Mouse (Mus musculus) forebrain, embryonic 11.5 days (tissue): ENCODE results near the gene Gm44511. TPM values are rescaled to one million over a fixed set of nuclear protein-coding genes. Genes with fewer than 3 reads are reported as not detected.
A peak's percentile ranks its signal among the peaks of the same experiment; 100 is the strongest.
"Not testable (repeated sequence)": the region's sequence is repeated elsewhere in the genome, so short reads cannot be mapped to it uniquely, and the experiment has no call there.

Experiments used
- ATAC-seq: fragments of 200-750 bp; cut with Nextera tagmentation; replicated peaks from 2 replicates; pipeline ENCODE4 v1.8.0; 2017; ENCODE audit warnings: moderate TSS enrichment; ENCODE audit not compliant: low FRiP score
- DNase-seq: peaks from one replicate; pipeline ENCODE4 v3.0.0-alpha.2; 2017; ENCODE audit warnings: low spot score
- H3K27ac ChIP-seq: fragments of 300-500 bp; sonication (generic); 2 replicates; pipeline ENCODE4 v1.5.1; 2014; ENCODE audit warnings: low read depth, low read length
- H3K27me3 ChIP-seq: fragments of 300-500 bp; sonication (generic); 2 replicates; pipeline ENCODE4 v1.6.1; 2014; ENCODE audit warnings: mild to moderate bottlenecking, low read length, mixed read lengths; ENCODE audit not compliant: control insufficient read depth, insufficient read depth
- H3K36me3 ChIP-seq: fragments of 300-500 bp; sonication (generic); 2 replicates; pipeline ENCODE4 v1.6.1; 2014; ENCODE audit warnings: mild to moderate bottlenecking, low read length, moderate library complexity, mixed read lengths; ENCODE audit not compliant: control insufficient read depth, insufficient read depth
- H3K4me1 ChIP-seq: fragments of 300-500 bp; sonication (generic); replicated peaks from 2 replicates; pipeline ENCODE4 v1.6.1; 2014; ENCODE audit warnings: low read length, mixed read lengths; ENCODE audit not compliant: control insufficient read depth, insufficient read depth
- H3K4me2 ChIP-seq: fragments of 300-500 bp; sonication (generic); 2 replicates; pipeline ENCODE4 v1.6.1; 2014; ENCODE audit warnings: low read depth, mild to moderate bottlenecking, low read length, moderate library complexity, mixed read lengths; ENCODE audit not compliant: severe bottlenecking
- H3K4me3 ChIP-seq: fragments of 300-500 bp; sonication (generic); 2 replicates; pipeline ENCODE4 v1.5.1; 2014; ENCODE audit warnings: low read depth, low read length
- H3K9ac ChIP-seq: fragments of 300-500 bp; sonication (generic); 2 replicates; pipeline ENCODE4 v1.6.1; 2014; ENCODE audit warnings: low read length
- H3K9me3 ChIP-seq: fragments of 300-500 bp; sonication (generic); 2 replicates; pipeline ENCODE4 v1.6.1; 2016; ENCODE audit warnings: low read length, mixed read lengths; ENCODE audit not compliant: control insufficient read depth
- WGBS: fragments of 180-500 bp; shearing (Covaris S2); extraction: QIAGEN DNeasy Blood & Tissue Kit; methylation state at CpG from one replicate; pipeline ENCODE4 v1.1.7; 2014; 5-methylcytosine and 5-hydroxymethylcytosine counted together
- polyA plus RNA-seq: library from polyadenylated mRNA; unstranded; fragments of >200 nt; fragmentation: Nextera tagmentation; extraction: Ambion mirVana; gene quantifications from 2 replicates; pipeline ENCODE4 v1.2.1, GENCODE M21; 2014

Gm44511 gene
- polyA plus RNA-seq, 1 experiment from 2014 or later = not detected

GRCm38 (mm10) chr6:128799144-128799895 lies 26.8 kb downstream of the Gm44511 start:
- Histone ChIP-seq H3K9ac (peak overlapping the region; percentile 60), H3K4me2 (peak overlapping the region; percentile 49), H3K27ac (peak overlapping the region; percentile 46; the same call in 1 of the 2 replicates), H3K4me3 (peak overlapping the region; percentile 53)
- under 1% methylated on average over 49 of the region's 49 CpGs for WGBS
- DNase-seq (peak; percentile 94), ATAC-seq (peak; percentile 72)
- H3K9me3 ChIP-seq, H3K27me3 ChIP-seq, H3K4me1 ChIP-seq, H3K36me3 ChIP-seq: not testable (repeated sequence)

GRCm38 (mm10) chr6:128798772-128799143 lies 27.4 kb downstream of the Gm44511 start:
- H3K4me1 ChIP-seq, H3K36me3 ChIP-seq, H3K27me3 ChIP-seq, H3K9me3 ChIP-seq: not testable (repeated sequence)
- Histone ChIP-seq H3K27ac (peak overlapping the region; percentile 46; the same call in 1 of the 2 replicates), H3K9ac (peak overlapping the region; percentile 60), H3K4me3 (peak overlapping the region; percentile 53), H3K4me2 (peak overlapping the region; percentile 33; the same call in 1 of the 2 replicates)
- ATAC-seq = peak; percentile 48
- DNase-seq = peak; percentile 92
- under 1% methylated on average over 20 of the region's 20 CpGs for WGBS

- DNase-seq (peak; percentile 71), ATAC-seq (no peak)
- H3K27me3 ChIP-seq = no peaks in the 10 kb centered on the region
- H3K36me3 ChIP-seq = no peaks in the 10 kb centered on the region
- peak overlapping the region; percentile 44 for H3K9ac ChIP-seq
- H3K9me3 ChIP-seq = no peaks in the 10 kb centered on the region
- WGBS = 17% methylated on average over 15 of the region's 15 CpGs
- H3K27ac ChIP-seq = no peak overlapping the region
- no peaks in the 10 kb centered on the region for H3K4me1 ChIP-seq
- peak overlapping the region; percentile 55 for H3K4me2 ChIP-seq
- peak overlapping the region; percentile 53 for H3K4me3 ChIP-seq
Measured at GRCm38 (mm10) chr6:128797936-128798771, 28.0 kb downstream of the Gm44511 start.

DNA sequence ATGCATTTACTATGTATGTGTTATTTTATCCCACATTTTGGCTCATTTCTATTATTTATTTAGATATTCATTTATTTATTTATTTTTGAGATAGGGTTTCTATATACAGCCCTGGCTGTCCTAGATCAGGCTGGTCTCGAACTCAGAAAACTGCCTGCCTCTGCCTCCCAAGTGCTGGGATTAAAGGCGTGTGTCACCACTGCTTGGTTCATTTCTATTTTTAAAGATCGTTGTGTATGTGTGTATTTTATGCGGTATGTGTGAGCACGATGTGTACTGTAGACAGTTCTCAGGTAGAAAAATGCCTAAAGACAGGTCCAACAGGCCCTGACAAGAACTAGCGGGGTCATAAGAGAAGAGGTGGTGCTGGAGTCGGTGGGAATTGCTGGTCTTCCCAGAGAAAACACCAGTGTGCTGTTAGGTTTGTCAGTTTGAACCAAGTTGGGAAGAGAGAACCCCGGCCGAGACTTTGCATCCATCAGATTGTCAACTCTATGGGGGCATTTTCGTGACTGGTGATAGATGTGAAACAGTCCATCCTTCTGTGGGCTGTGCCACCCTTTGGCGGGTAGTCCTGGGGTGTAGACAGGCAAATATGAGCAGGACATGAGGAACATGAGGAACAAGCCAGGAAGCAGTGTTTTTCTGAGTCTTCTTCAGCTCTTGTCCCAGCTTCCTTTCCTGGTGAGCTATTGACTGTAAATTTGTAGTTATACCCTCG lies 28.8 kb downstream of the Gm44511 start:
- Histone ChIP-seq H3K36me3 (no peaks in the 10 kb centered on the region), H3K4me3 (no peak overlapping the region; the same call in 1 of the 2 replicates), H3K9ac (no peak overlapping the region), H3K9me3 (no peaks in the 10 kb centered on the region), H3K27me3 (no peaks in the 10 kb centered on the region), H3K4me1 (no peaks in the 10 kb centered on the region), H3K4me2 (peak overlapping the region; percentile 55; the same call in 1 of the 2 replicates), H3K27ac (no peak overlapping the region)
- WGBS = 82% methylated on average over 12 of the region's 12 CpGs
- no peak for DNase-seq
- no peak for ATAC-seq

- no peak for DNase-seq
- 78% methylated on average over 8 of the region's 8 CpGs for WGBS
- no peak for ATAC-seq
- Histone ChIP-seq H3K9ac (no peak overlapping the region), H3K4me1 (no peaks in the 10 kb centered on the region), H3K4me3 (no peak overlapping the region), H3K9me3 (no peaks in the 10 kb centered on the region), H3K36me3 (no peaks in the 10 kb centered on the region), H3K27ac (no peak overlapping the region), H3K27me3 (no peaks in the 10 kb centered on the region), H3K4me2 (no peak overlapping the region)
Measured at GRCm38 (mm10) chr6:128796321-128796955, 29.7 kb downstream of the Gm44511 start.

DNA sequence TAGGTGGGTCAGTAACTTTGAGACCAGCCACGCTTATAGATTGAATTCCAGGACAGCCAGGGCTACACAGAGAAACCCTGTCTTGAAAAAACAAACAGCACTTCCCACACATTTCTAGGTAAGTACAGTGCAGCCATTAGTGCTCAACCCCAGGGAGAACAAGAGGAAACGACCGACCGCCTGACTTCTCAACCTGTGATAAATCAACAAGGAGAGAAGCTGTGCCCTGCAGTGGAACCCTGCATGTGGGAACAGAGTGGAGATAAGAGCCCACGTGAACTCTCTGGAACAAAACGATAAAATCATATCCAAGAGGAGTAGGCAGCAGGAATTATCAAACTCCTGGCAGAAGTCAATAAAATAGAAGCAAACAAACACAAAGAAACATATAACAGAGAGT lies 32.4 kb downstream of the Gm44511 start:
- Histone ChIP-seq H3K27ac (no peak overlapping the region), H3K9me3 (no peaks in the 10 kb centered on the region), H3K4me2 (no peak overlapping the region), H3K36me3 (no peaks in the 10 kb centered on the region), H3K27me3 (no peaks in the 10 kb centered on the region), H3K4me3 (no peak overlapping the region), H3K4me1 (no peaks in the 10 kb centered on the region), H3K9ac (no peak overlapping the region)
- DNase-seq (no peak), ATAC-seq (no peak)
- WGBS = 81% methylated on average over 6 of the region's 6 CpGs

GRCm38 (mm10) chr6:128790491-128790994 lies 35.6 kb downstream of the Gm44511 start:
- not testable (repeated sequence) for H3K27ac ChIP-seq, H3K4me2 ChIP-seq, H3K4me1 ChIP-seq, H3K9me3 ChIP-seq, H3K36me3 ChIP-seq, ATAC-seq, H3K4me3 ChIP-seq, H3K9ac ChIP-seq, DNase-seq, H3K27me3 ChIP-seq
- 92% methylated on average over 4 of the region's 4 CpGs for WGBS

DNA sequence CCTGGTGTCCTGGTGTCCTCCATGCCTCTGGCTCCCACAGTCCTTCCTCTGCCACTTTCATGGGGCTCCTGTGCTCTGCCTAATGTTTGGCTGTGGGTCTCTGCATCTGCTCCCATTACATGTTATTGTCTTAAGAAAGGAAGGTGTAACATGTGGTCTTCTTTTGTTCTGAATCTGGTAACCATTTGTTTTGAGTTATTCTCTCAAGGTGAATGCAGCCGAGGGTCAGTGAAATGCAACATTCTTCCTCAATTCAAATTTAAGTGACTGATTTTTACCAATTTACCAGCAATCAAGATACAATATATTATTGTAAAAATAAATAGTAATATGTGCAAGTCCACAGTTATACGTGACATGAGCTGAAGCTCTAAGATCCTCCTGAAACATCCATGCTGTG lies 37.0 kb downstream of the Gm44511 start, which contains the start of gene Klrb1c:
Klrb1c (minus strand) TSS at position 101 of the 400 bp plus-strand sequence.
- no peak for ATAC-seq
- H3K36me3 ChIP-seq = no peaks in the 10 kb centered on the region
- DNase-seq = no peak
- H3K27me3 ChIP-seq = no peaks in the 10 kb centered on the region
- no peak within 1 kb of the TSS for H3K9ac ChIP-seq
- H3K4me2 ChIP-seq = no peak within 1 kb of the TSS
- H3K9me3 ChIP-seq = no peaks in the 10 kb centered on the region
- 94% methylated on average over 2 of the region's 2 CpGs for WGBS
- no peaks in the 10 kb centered on the region for H3K4me1 ChIP-seq
- H3K4me3 ChIP-seq = no peak within 1 kb of the TSS
- no peak within 1 kb of the TSS for H3K27ac ChIP-seq
